Mouse (Mus musculus): ENCODE measurements around the gene Snd1.

The Snd1 gene
- long read RNA-seq, experiment 1, transcript Snd1-201 (24 exons, 3,482 nt), result major isoform, 38 of 56 reads
- long read RNA-seq, experiment 1, partial matches to known transcripts, result 15 of 56 reads
- long read RNA-seq, experiment 1, other reads (novel, unspliced or antisense), result 3 of 56 reads
- long read RNA-seq, experiment 2, transcript Snd1-201 (24 exons, 3,482 nt), result major isoform, 31 of 61 reads
- long read RNA-seq, experiment 2, partial matches to known transcripts, result 23 of 61 reads
- long read RNA-seq, experiment 2, other reads (novel, unspliced or antisense), result 7 of 61 reads

- intact Hi-C loops (cut with DNase I), result loop anchor here (5.0 to 10.0 kb wide), 2 partner anchors 48 to 210 kb away; partner anchors contain the start of genes Fscn3 and Gcc1
Measured at GRCm38 (mm10) chr6:28474839-28475238, at the start of gene Snd1. Snd1 (plus strand) TSS chr6:28475139.

- intact Hi-C loops (cut with DNase I), result loop anchor here (5.0 kb wide), 1 partner anchor 45 kb away; no protein-coding TSS in a partner anchor
Measured at GRCm38 (mm10) chr6:28427096-28427839, 47.7 kb upstream of the Snd1 start, which contains the start of gene Fscn3. Fscn3 (plus strand) TSS chr6:28427789.

GRCm38 (mm10) chr6:28428290-28428689, 46.6 kb upstream of the Snd1 start, which contains the start of gene Gcc1:
Gcc1 (minus strand) TSS chr6:28428390.
- intact Hi-C loops (cut with DNase I), result loop anchor here (5.0 kb wide), 1 partner anchor 44 kb away; no protein-coding TSS in a partner anchor

GRCm38 (mm10) chr6:28429870-28430269, 45.1 kb upstream of the Snd1 start:
- intact Hi-C loops (cut with DNase I), result loop anchor here (5.0 kb wide), 1 partner anchor 42 kb away; no protein-coding TSS in a partner anchor

- intact Hi-C loops (cut with DNase I), result no loop called here
Measured at GRCm38 (mm10) chr6:28430795-28431537, 44.0 kb upstream of the Snd1 start.

- intact Hi-C loops (cut with DNase I), result no loop called here
Measured at GRCm38 (mm10) chr6:28431538-28431855, 43.4 kb upstream of the Snd1 start.

- intact Hi-C loops (cut with DNase I), result no loop called here
Measured at GRCm38 (mm10) chr6:28447937-28448336, 27.0 kb upstream of the Snd1 start.

GRCm38 (mm10) chr6:28449253-28449652, 25.7 kb upstream of the Snd1 start, which contains the start of gene Pax4:
Pax4 (minus strand) TSS chr6:28449353.
- intact Hi-C loops (cut with DNase I), result no loop called here

- intact Hi-C loops (cut with DNase I), result no loop called here
Measured at GRCm38 (mm10) chr6:28450481-28450880, 24.5 kb upstream of the Snd1 start.

- intact Hi-C loops (cut with DNase I), result no loop called here
Measured at GRCm38 (mm10) chr6:28450977-28451376, 24.0 kb upstream of the Snd1 start.

GRCm38 (mm10) chr6:28459221-28459668, 15.7 kb upstream of the Snd1 start:
- intact Hi-C loops (cut with DNase I), result no loop called here

- intact Hi-C loops (cut with DNase I), result loop anchor here (5.0 kb wide), 1 partner anchor 123 kb away; no protein-coding TSS in a partner anchor
Measured at GRCm38 (mm10) chr6:28460534-28460933, 14.4 kb upstream of the Snd1 start.

GRCm38 (mm10) chr6:28464630-28465029, 10.3 kb upstream of the Snd1 start:
- intact Hi-C loops (cut with DNase I), result loop anchor here (5.0 kb wide), 1 partner anchor 127 kb away; no protein-coding TSS in a partner anchor

GRCm38 (mm10) chr6:28470017-28470602, 4.8 kb upstream of the Snd1 start:
- intact Hi-C loops (cut with DNase I), result loop anchor here (5.0 to 10.0 kb wide), 2 partner anchors 43 to 205 kb away; partner anchors contain the start of genes Fscn3 and Gcc1

- intact Hi-C loops (cut with DNase I), result loop anchor here (5.0 to 10.0 kb wide), 2 partner anchors 43 to 206 kb away; partner anchors contain the start of genes Fscn3 and Gcc1
Measured at GRCm38 (mm10) chr6:28470621-28471020, 4.3 kb upstream of the Snd1 start.

- intact Hi-C loops (cut with DNase I), result loop anchor here (5.0 to 10.0 kb wide), 2 partner anchors 44 to 207 kb away; partner anchors contain the start of genes Fscn3 and Gcc1
Measured at GRCm38 (mm10) chr6:28471284-28472035, 3.5 kb upstream of the Snd1 start.

GRCm38 (mm10) chr6:28474211-28474610, 728 bp upstream of the Snd1 start:
- intact Hi-C loops (cut with DNase I), result loop anchor here (5.0 to 10.0 kb wide), 2 partner anchors 47 to 209 kb away; partner anchors contain the start of genes Fscn3 and Gcc1

- intact Hi-C loops (cut with DNase I), result loop anchor here (10.0 kb wide), 1 partner anchor 215 kb away; no protein-coding TSS in a partner anchor
Measured at GRCm38 (mm10) chr6:28479865-28480751, 5.2 kb downstream of the Snd1 start.
